Mouse (Mus musculus) lung, postnatal 0 days (tissue): ENCODE results near the gene Asah2. TPM values are rescaled to one million over a fixed set of nuclear protein-coding genes. Genes with fewer than 3 reads are reported as not detected.

ENCODE experiments used
- ATAC-seq: fragments of 200-750 bp; cut with Nextera tagmentation; 2 replicates; pipeline ENCODE4 v1.8.0; 2017; ENCODE audit warnings: moderate library complexity
- DNase-seq: peaks from one replicate; pipeline ENCODE4 v3.0.0-alpha.2; 2016; ENCODE audit warnings: low spot score
- H3K27ac ChIP-seq: fragments of 300-500 bp; sonication (generic); 2 replicates; pipeline ENCODE4 v1.5.1; 2014; ENCODE audit warnings: antibody characterized with exemption, mild to moderate bottlenecking, low read length, mixed read lengths
- H3K27me3 ChIP-seq: fragments of 300-500 bp; sonication (generic); replicated peaks from 2 replicates; pipeline ENCODE4 v1.6.1; 2014; ENCODE audit warnings: low read length, mixed read lengths; ENCODE audit not compliant: insufficient read depth
- H3K36me3 ChIP-seq: fragments of 300-500 bp; sonication (generic); 2 replicates; pipeline ENCODE4 v1.6.1; 2014; ENCODE audit warnings: low read length, mixed read lengths; ENCODE audit not compliant: insufficient read depth
- H3K4me1 ChIP-seq: fragments of 300-500 bp; sonication (generic); 2 replicates; pipeline ENCODE4 v1.6.1; 2014; ENCODE audit warnings: antibody characterized with exemption, low read depth, low read length, mixed read lengths; ENCODE audit not compliant: insufficient read depth
- H3K4me2 ChIP-seq: fragments of 300-500 bp; sonication (generic); replicated peaks from 2 replicates; pipeline ENCODE4 v1.6.1; 2014; ENCODE audit warnings: low read depth, mild to moderate bottlenecking, low read length, moderate library complexity, mixed read lengths
- H3K4me3 ChIP-seq: fragments of 300-500 bp; sonication (generic); 2 replicates; pipeline ENCODE4 v1.5.1; 2014; ENCODE audit warnings: low read depth, low read length
- H3K9ac ChIP-seq: fragments of 300-500 bp; sonication (generic); replicated peaks from 2 replicates; pipeline ENCODE4 v1.6.1; 2014; ENCODE audit warnings: low read depth, mild to moderate bottlenecking
- H3K9me3 ChIP-seq: fragments of 300-500 bp; sonication (generic); 2 replicates; pipeline ENCODE4 v1.6.1; 2016; ENCODE audit warnings: low read length, mixed read lengths
- CTCF ChIP-seq: IDR thresholded peaks from 2 replicates; pipeline ENCODE4 v1.5.1; 2016; ENCODE audit warnings: antibody characterized with exemption, mild to moderate bottlenecking
- EP300 ChIP-seq: IDR thresholded peaks from 2 replicates; pipeline ENCODE4 v1.6.1; 2016; ENCODE audit warnings: antibody characterized with exemption, mild to moderate bottlenecking, control low read depth
- WGBS: fragments of 180-500 bp; shearing (Covaris S2); extraction: QIAGEN DNeasy Blood & Tissue Kit; methylation state at CpG from one replicate; pipeline ENCODE4 v1.1.7; 2014; 5-methylcytosine and 5-hydroxymethylcytosine counted together
- polyA plus RNA-seq: library from polyadenylated mRNA; unstranded; fragments of >200 nt; fragmentation: Nextera tagmentation; extraction: Ambion mirVana; gene quantifications from 2 replicates; pipeline ENCODE4 v1.2.1, GENCODE M21; 2015

Gene Asah2
- polyA plus RNA-seq, 1 experiment from 2014 or later, result 2.1 TPM

DNA sequence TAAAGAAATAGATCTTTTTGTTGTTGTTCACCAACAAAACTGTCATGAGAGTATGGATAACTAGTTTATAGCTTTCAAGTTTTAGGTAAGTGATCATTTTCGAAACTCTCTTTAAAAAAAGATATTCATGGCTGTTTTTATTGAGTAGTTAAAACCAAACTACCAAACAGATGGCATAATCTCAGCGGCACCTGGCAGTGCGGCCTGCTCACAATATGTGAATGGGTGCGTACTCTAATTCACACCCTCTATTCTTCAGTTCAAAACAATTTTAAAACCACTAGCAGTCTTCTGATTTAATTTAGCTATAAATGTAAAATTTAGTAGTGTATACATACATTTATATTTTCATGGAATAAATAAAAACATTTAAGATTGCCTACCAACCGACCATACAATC lies 15.2 kb upstream of the Asah2 start:
- Histone ChIP-seq H3K36me3 (peaks cover 33% of the 10 kb centered on the region), H3K9ac (no peak overlapping the region), H3K27me3 (no peaks in the 10 kb centered on the region), H3K9me3 (no peaks in the 10 kb centered on the region), H3K4me1 (no peaks in the 10 kb centered on the region), H3K4me2 (no peak overlapping the region), H3K4me3 (no peak overlapping the region), H3K27ac (no peak overlapping the region)
- ATAC-seq (no peak), DNase-seq (no peak)
- TF ChIP-seq CTCF (no peak), EP300 (no peak)
- WGBS, result 92% methylated on average over 5 of the region's 5 CpGs

DNA sequence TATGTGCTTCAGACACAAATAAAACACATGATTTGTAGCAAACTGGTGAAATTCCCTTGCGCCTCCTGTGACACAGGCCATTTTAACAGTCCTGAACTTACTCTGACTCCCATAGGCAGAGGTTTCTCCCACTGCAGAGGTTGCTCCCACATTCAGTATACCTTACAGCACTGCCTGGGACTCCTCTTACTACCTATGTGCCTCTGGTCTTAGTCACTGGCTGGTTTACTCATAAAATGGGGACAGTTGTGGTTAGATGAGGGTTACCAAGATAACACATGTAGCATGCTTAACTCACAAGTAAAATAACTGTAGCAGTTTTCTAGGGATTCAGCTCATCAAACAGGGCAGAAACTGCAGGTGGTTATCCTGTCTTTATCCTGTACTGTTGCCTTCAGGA lies 12.8 kb upstream of the Asah2 start:
- ATAC-seq, result no peak
- Histone ChIP-seq H3K27ac (peak overlapping the region; percentile 14; the same call in 1 of the 2 replicates), H3K27me3 (no peaks in the 10 kb centered on the region), H3K4me3 (no peak overlapping the region), H3K4me1 (no peaks in the 10 kb centered on the region), H3K9me3 (no peaks in the 10 kb centered on the region), H3K36me3 (peaks cover 20% of the 10 kb centered on the region; the same call in 1 of the 2 replicates), H3K9ac (no peak overlapping the region), H3K4me2 (no peak overlapping the region)
- no peak for DNase-seq
- no peak for TF ChIP-seq CTCF
- no peak for TF ChIP-seq EP300
- 96% methylated on average over 1 of the region's 1 CpGs for WGBS

DNA sequence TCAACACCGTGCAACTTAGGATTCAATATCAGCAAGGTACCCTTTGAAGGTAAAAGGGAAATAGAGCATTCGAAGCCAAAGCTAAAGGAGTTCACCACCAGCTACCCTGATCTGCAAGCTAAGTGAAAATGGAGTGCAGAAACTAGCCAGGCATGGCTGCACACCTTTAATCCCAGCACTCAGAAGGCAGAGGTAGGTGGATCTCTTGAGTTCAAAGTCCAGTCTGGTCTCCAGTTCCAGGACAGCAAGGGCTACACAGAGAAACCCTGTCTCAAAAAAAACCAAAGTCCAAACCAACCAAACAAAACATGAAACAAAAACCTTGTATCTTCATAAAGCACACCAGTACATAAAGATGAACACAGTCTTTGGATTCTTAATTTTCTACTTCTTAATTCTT lies 11.7 kb upstream of the Asah2 start:
- Histone ChIP-seq H3K4me2 (no peak overlapping the region), H3K27ac (0 out of 2 replicates have a peak overlapping the region, but pooled peaks have one; percentile 20), H3K4me1 (no peaks in the 10 kb centered on the region), H3K9me3 (no peaks in the 10 kb centered on the region), H3K36me3 (peaks cover 9% of the 10 kb centered on the region; the same call in 1 of the 2 replicates), H3K4me3 (no peak overlapping the region), H3K27me3 (no peaks in the 10 kb centered on the region), H3K9ac (no peak overlapping the region)
- DNase-seq (no peak), ATAC-seq (no peak)
- WGBS, result 88% methylated on average over 2 of the region's 2 CpGs
- TF ChIP-seq EP300 (no peak), CTCF (no peak)

DNA sequence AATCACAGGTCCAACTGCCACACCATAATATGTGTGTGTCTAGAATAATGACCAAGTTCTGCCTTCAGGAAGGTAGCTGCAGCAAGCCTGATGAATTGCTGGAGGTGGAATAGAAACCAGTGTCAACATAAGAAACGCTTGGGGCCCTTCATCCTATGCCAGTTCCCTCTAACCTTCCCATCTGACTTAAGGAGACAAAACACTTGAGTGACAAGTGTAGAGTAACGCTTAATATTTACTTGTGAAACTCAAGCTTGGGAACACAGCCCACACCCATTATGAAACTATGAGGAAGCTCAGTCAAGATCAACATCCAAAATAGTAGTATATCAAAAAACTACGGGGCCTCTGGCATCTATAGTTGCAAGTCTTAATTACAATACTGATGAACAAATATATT lies 10.5 kb upstream of the Asah2 start:
- Histone ChIP-seq H3K27ac (no peak overlapping the region), H3K4me2 (no peak overlapping the region), H3K4me3 (no peak overlapping the region), H3K36me3 (no peaks in the 10 kb centered on the region), H3K9ac (no peak overlapping the region), H3K4me1 (no peaks in the 10 kb centered on the region), H3K27me3 (no peaks in the 10 kb centered on the region), H3K9me3 (no peaks in the 10 kb centered on the region)
- DNase-seq (peak; percentile 88), ATAC-seq (peak; percentile 91)
- WGBS, result 28% methylated on average over 3 of the region's 3 CpGs
- TF ChIP-seq EP300, result peak; percentile 79
- no peak for TF ChIP-seq CTCF

DNA sequence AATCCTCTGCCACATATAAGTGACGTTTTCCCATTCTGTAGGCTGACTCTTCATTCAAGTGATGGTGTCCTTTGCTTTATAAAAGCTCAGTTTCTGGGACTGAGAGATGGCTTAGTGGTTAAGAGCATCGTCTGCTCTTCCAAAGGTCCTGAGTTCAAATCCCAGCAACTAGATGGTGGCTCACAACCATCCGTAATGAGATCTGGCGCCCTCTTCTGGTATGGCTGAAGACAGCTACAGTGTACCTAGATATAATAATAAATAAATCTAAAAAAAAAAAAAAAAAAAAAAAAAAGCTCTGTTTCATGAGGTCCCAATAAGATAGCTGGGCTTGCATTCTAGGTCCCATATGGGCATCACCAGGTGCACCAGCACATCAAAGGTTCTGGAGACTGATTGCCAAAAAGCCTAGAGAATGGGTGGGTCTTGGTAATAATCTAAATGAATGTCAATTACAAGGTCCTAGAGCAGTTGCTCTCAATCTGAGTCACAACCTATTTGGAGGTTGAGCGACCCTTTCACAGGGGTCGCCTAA lies 9.5 kb upstream of the Asah2 start:
- Histone ChIP-seq H3K9ac (no peak overlapping the region), H3K27me3 (no peaks in the 10 kb centered on the region), H3K27ac (no peak overlapping the region), H3K4me3 (no peak overlapping the region), H3K36me3 (no peaks in the 10 kb centered on the region), H3K9me3 (no peaks in the 10 kb centered on the region), H3K4me1 (no peaks in the 10 kb centered on the region), H3K4me2 (no peak overlapping the region)
- 79% methylated on average over 6 of the region's 6 CpGs for WGBS
- DNase-seq (no peak), ATAC-seq (no peak)
- TF ChIP-seq CTCF (peak; percentile 52), EP300 (no peak)

DNA sequence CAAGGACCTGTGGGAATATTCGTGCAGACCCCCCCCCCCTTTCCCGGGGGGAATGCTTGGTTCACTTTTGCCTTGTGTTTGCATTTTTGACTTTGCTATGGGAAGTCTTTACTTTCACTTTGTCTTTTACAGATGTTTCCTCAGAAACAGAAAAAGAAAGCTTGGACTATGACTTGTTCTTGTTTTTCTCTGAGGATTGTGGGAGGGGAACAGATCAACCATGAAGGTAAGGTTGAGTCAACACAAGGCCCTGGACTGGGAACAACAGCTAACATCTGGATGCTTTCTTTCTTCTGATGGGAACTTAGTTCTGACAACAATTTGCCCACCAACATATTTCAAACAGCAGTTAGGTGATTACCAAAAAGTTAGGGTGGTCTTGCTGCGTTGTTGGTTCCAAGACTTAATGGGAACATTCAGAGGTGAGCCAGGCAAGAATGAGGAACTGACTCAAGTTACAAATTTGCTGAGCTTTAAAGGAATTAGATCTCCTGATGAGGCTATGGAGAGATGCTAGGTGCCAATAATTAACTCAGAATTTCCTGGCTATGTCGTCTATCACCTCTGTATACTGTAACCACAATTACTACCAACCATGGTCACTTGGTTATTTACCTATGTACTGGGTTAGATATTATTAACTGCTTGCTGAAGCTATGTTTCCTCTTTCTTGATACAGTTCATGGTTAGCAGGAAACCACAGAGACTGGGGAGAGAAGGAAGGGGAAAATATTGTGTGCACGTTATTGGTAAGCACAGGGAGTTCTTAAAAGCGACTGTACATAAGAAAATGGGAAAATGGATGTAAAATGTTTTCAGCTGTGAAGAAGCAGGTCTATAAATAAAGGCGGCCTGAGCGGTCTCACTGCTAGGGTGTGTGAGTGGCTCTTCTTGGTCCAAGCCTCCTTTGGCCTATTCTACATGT lies 4.1 kb upstream of the Asah2 start:
- no peak overlapping the region for H3K4me3 ChIP-seq
- peaks cover 2% of the 10 kb centered on the region; the same call in 1 of the 2 replicates for H3K4me1 ChIP-seq
- H3K4me2 ChIP-seq, result no peak overlapping the region
- TF ChIP-seq CTCF, result no peak
- no peak for TF ChIP-seq EP300
- H3K9ac ChIP-seq, result no peak overlapping the region
- H3K36me3 ChIP-seq, result no peaks in the 10 kb centered on the region
- H3K27ac ChIP-seq, result no peak overlapping the region
- H3K27me3 ChIP-seq, result no peaks in the 10 kb centered on the region
- ATAC-seq (no peak), DNase-seq (no peak)
- 73% methylated on average over 8 of the region's 8 CpGs for WGBS
- no peaks in the 10 kb centered on the region for H3K9me3 ChIP-seq
